Mouse (Mus musculus): Measurements from ENCODE around the gene Rbbp5. TPM values are rescaled to one million over a fixed set of nuclear protein-coding genes. Genes with fewer than 3 reads are reported as not detected.

Rbbp5 gene
- 52.9 and 55.1 TPM in 2 replicates for polyA plus RNA-seq (2015; fragmentation: Nextera tagmentation; extraction: Ambion mirVana)

- under 1% methylated on average over 43 of the region's 43 CpGs for WGBS
- peak within 1 kb of the TSS; percentile 75 for H3K4me3 ChIP-seq (replicated peaks)
- no peaks in the 10 kb centered on the region for H3K36me3 ChIP-seq
- no peaks in the 10 kb centered on the region for H3K27me3 ChIP-seq
- peak; percentile 91 for ATAC-seq
- H3K4me2 ChIP-seq (replicated peaks), result peak within 1 kb of the TSS; percentile 69
- peak within 1 kb of the TSS; percentile 79 for H3K9ac ChIP-seq (replicated peaks)
- peak within 1 kb of the TSS; percentile 54 for H3K27ac ChIP-seq
- H3K9me3 ChIP-seq, result no peaks in the 10 kb centered on the region
- H3K4me1 ChIP-seq (replicated peaks), result peaks cover 34% of the 10 kb centered on the region
Measured at GRCm38 (mm10) chr1:132476928-132477691, at the start of gene Rbbp5. TSS of gene Rbbp5 (plus strand) at chr1:132477365.

DNA sequence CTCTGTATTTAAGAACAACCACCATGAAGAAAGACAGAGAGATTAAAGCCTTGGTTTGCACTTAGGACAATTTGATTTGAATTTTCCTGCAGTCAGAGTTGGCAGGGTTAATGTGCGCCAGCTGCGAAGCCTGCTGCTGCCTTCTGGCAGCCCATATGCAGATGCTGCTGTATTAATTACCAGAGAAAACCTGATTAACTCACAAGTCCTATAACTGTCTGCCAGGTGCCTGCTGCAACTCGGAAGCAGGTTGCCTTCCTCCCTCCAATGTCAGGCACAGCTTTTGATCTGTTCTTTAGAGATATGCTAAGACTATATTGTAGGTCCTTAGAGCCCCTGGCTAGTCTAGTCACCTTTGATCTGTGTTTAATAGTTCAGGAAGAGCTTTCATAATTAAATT lies 46.3 kb upstream of the Rbbp5 start:
- H3K4me3 ChIP-seq (replicated peaks), result no peak overlapping the region
- H3K4me2 ChIP-seq (replicated peaks), result no peak overlapping the region
- ATAC-seq, result 0 out of 2 replicates have a peak, but pooled peaks have one; percentile 50
- H3K36me3 ChIP-seq, result peaks cover 14% of the 10 kb centered on the region
- H3K4me1 ChIP-seq (replicated peaks), result peaks cover 31% of the 10 kb centered on the region
- H3K27ac ChIP-seq, result no peak overlapping the region; the same call in 1 of the 2 replicates
- H3K27me3 ChIP-seq, result no peaks in the 10 kb centered on the region
- WGBS, result 46% methylated on average over 3 of the region's 3 CpGs
- H3K9ac ChIP-seq (replicated peaks), result no peak overlapping the region
- H3K9me3 ChIP-seq, result no peaks in the 10 kb centered on the region

DNA sequence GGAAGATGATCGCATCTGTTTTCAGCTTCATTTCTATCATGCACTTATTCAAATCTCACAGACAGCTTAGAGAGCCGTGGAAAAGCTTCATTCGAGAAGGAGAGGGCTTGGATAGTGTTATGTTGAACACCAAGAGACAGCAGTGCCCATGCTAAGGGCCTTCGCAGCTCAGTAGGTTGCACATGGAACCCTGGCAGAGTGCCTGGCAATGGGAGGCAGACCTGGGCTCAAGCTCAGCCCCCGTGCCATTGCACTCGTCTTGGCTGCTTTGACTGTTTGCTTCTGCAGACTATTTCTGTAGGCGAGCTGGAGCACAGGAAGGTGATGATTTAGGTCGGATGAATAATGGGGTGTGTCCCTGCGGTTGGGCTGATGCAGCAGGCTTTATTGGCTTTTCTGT lies 45.4 kb upstream of the Rbbp5 start:
- ATAC-seq, result no peak
- no peak overlapping the region for H3K9ac ChIP-seq (replicated peaks)
- H3K27ac ChIP-seq, result no peak overlapping the region
- H3K9me3 ChIP-seq, result no peaks in the 10 kb centered on the region
- peaks cover 17% of the 10 kb centered on the region for H3K36me3 ChIP-seq
- no peak overlapping the region for H3K4me3 ChIP-seq (replicated peaks)
- peaks cover 25% of the 10 kb centered on the region for H3K4me1 ChIP-seq (replicated peaks)
- no peaks in the 10 kb centered on the region for H3K27me3 ChIP-seq
- no peak overlapping the region for H3K4me2 ChIP-seq (replicated peaks)
- WGBS, result 82% methylated on average over 9 of the region's 9 CpGs

- WGBS, result 68% methylated on average over 5 of the region's 5 CpGs
- peaks cover 17% of the 10 kb centered on the region for H3K36me3 ChIP-seq
Measured at GRCm38 (mm10) chr1:132433349-132433748, 43.8 kb upstream of the Rbbp5 start.

DNA sequence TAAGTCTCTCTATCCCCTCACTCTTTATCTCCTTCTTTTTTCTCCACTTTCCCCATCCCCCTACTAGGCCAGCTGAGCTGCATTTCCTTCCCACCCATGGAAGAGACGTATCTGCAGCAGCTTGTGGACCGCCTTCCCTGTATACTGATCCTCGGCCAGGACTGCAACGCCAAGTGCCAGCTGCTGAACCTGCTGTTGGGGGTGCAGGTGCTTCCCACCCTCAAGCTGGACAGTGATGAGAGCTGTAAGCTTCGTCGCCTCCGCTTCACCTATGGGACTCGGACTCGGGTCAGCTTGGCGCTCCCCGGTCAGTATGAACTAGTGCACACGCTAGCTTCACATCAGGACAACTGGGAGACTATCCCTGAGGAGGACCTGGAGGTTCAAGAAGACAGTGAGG lies 43.1 kb upstream of the Rbbp5 start:
- no peak for ATAC-seq
- no peak overlapping the region for H3K27ac ChIP-seq
- H3K9me3 ChIP-seq, result no peaks in the 10 kb centered on the region
- H3K36me3 ChIP-seq, result peaks cover 17% of the 10 kb centered on the region
- 93% methylated on average over 12 of the region's 12 CpGs for WGBS
- H3K4me1 ChIP-seq (replicated peaks), result peaks cover 25% of the 10 kb centered on the region
- no peaks in the 10 kb centered on the region for H3K27me3 ChIP-seq
- no peak overlapping the region for H3K4me3 ChIP-seq (replicated peaks)
- H3K9ac ChIP-seq (replicated peaks), result no peak overlapping the region
- no peak overlapping the region for H3K4me2 ChIP-seq (replicated peaks)

More at GRCm38 (mm10) chr1:132433349-132433748, 43.8 kb upstream of the Rbbp5 start:
- no peak overlapping the region for H3K9ac ChIP-seq (replicated peaks)
- H3K4me3 ChIP-seq (replicated peaks), result no peak overlapping the region
- ATAC-seq, result no peak
- peaks cover 25% of the 10 kb centered on the region for H3K4me1 ChIP-seq (replicated peaks)
- H3K27me3 ChIP-seq, result no peaks in the 10 kb centered on the region
- no peak overlapping the region for H3K27ac ChIP-seq
- no peak overlapping the region for H3K4me2 ChIP-seq (replicated peaks)
- no peaks in the 10 kb centered on the region for H3K9me3 ChIP-seq

DNA sequence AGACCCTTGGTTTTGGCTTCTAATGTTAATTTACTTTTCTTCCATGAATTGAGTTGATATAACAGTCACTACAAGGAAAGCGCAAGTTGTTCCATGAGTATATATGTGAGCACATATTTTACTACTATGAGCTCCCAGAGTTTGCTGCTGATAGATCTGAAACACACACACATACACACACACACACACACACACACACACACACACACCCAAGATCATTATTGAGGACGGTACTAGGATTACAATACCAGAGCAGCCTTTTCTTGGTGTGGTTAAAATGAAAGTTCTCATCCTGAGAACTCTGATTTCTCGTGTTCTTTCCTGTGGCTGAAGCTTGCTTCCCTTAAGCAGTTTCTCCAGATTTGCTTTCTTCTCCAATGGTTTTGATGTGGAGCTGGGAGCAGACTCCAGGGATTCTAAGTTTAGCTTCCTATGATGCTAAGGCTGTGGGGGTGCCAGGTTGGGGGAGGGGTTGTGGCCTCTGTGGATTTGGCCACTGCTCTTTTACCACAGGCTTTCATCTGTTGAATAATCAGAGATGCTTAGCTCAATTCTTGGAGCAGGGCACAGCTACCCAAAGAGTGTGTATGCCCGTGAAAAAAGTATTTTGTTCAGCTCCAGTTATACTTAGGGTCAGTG lies 40.7 kb upstream of the Rbbp5 start:
- Histone ChIP-seq H3K9me3 (no peaks in the 10 kb centered on the region), H3K4me3 (replicated peaks) (no peak overlapping the region), H3K27me3 (no peaks in the 10 kb centered on the region), H3K27ac (no peak overlapping the region), H3K4me2 (replicated peaks) (no peak overlapping the region), H3K4me1 (replicated peaks) (peaks cover 12% of the 10 kb centered on the region), H3K9ac (replicated peaks) (no peak overlapping the region), H3K36me3 (peaks cover 35% of the 10 kb centered on the region)
- ATAC-seq, result no peak
- 76% methylated on average over 4 of the region's 4 CpGs for WGBS

DNA sequence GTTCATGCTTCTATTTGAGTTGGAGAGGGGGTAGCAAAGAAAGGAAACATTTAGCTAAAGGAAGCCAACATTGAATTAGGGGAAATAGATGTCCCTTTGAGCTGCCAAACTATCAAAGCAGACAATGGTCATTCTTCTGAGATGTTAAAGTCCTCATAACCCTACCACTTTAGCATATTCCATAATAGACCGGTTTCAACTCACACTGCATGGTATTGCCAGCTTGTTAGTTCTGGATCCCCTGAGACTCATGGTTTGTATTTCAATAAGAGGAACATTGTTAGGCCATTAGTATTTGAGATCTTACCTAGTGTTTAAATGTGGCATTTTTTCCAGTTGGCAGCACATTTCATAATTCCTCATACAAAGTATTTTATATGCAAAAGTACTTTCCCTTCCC lies 40.2 kb upstream of the Rbbp5 start:
- Histone ChIP-seq H3K27me3 (no peaks in the 10 kb centered on the region), H3K9ac (replicated peaks) (no peak overlapping the region), H3K4me3 (replicated peaks) (no peak overlapping the region), H3K36me3 (peaks cover 39% of the 10 kb centered on the region), H3K27ac (no peak overlapping the region), H3K9me3 (no peaks in the 10 kb centered on the region), H3K4me1 (replicated peaks) (peaks cover 7% of the 10 kb centered on the region), H3K4me2 (replicated peaks) (no peak overlapping the region)
- WGBS, result 69% methylated on average over 1 of the region's 1 CpGs
- ATAC-seq, result no peak

DNA sequence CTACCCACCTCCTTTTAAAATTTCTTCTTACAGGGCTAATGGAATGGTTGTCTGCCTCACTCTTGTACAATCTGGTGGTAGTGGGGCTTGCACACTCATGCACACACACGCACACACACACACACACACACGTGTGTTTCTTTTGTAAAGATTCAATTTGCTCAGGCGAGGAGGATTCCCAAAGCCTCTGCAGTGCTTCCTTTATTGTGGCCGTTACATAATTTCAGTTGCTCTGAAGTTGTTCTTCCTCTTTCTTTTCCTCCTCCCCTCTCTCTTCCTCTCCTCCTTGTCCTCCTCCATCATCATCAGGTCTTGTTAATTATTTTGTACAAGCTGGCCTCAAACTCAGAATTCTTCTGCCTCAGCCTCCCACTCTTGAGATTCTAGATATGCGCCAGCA lies 39.8 kb upstream of the Rbbp5 start:
- H3K27ac ChIP-seq, result no peak overlapping the region
- no peak overlapping the region for H3K9ac ChIP-seq (replicated peaks)
- peaks cover 43% of the 10 kb centered on the region for H3K36me3 ChIP-seq
- H3K9me3 ChIP-seq, result no peaks in the 10 kb centered on the region
- H3K4me3 ChIP-seq (replicated peaks), result no peak overlapping the region
- H3K27me3 ChIP-seq, result no peaks in the 10 kb centered on the region
- no peak for ATAC-seq
- peaks cover 6% of the 10 kb centered on the region; the same call in 1 of the 2 replicates for H3K4me1 ChIP-seq (replicated peaks)
- no peak overlapping the region for H3K4me2 ChIP-seq (replicated peaks)
- 88% methylated on average over 5 of the region's 5 CpGs for WGBS

DNA sequence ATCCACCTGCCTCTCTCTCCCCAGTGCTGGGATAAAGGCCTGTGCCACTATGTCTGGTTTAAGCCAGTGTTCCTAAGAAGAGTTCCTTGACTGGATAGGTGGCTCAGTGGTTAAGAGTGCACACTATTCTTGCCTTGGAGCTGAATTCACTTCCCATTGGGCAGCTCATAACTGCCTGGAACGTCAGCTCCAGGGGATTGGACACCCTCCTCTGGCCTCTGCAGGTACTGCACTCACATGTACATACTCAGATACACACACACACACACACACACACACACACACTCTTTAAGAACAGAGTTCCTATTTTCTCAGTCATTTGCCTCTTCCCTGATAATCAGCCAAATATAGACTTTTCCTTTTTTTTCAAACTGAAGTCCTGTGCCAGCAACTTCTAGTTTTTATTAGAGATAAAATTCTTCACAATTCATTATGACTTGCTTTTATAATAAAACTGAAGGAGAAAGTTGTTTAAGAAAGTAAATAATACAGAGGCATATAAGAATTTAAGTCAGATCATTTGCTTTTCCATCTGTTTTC lies 36.2 kb upstream of the Rbbp5 start:
- Histone ChIP-seq H3K27me3 (no peaks in the 10 kb centered on the region), H3K27ac (no peak overlapping the region), H3K4me1 (replicated peaks) (no peaks in the 10 kb centered on the region), H3K36me3 (peaks cover 34% of the 10 kb centered on the region), H3K9ac (replicated peaks) (no peak overlapping the region), H3K4me3 (replicated peaks) (no peak overlapping the region), H3K9me3 (no peaks in the 10 kb centered on the region), H3K4me2 (replicated peaks) (no peak overlapping the region)
- ATAC-seq, result no peak
- WGBS, result 78% methylated on average over 1 of the region's 1 CpGs

- Histone ChIP-seq H3K9me3 (no peaks in the 10 kb centered on the region), H3K27me3 (no peaks in the 10 kb centered on the region), H3K4me3 (replicated peaks) (no peak overlapping the region), H3K27ac (no peak overlapping the region), H3K9ac (replicated peaks) (no peak overlapping the region), H3K4me1 (replicated peaks) (no peaks in the 10 kb centered on the region), H3K4me2 (replicated peaks) (no peak overlapping the region), H3K36me3 (peaks cover 50% of the 10 kb centered on the region)
- no peak for ATAC-seq
- WGBS, result 92% methylated on average over 7 of the region's 7 CpGs
Measured at GRCm38 (mm10) chr1:132449742-132450141, 27.4 kb upstream of the Rbbp5 start.

DNA sequence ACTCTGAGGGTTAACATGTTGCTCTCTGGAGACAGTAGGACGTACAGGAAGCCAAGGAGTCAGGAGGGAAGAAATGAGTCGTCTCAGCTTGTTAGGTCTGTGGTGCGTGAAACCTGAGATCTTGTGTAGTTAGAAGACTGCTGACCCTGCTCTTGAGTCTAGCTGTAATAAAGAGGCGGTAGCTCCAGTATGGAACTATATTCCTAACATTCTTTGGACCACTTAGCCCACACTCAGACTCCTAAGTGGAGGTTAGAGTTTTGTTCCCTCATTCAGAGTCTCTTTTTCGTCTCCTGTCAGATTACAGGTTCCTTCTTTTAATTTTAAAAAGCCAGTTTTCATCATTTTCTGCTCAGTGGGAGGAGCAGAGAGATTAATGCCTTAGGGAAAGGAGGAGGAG lies 12.5 kb upstream of the Rbbp5 start:
- H3K9me3 ChIP-seq, result no peaks in the 10 kb centered on the region
- no peak overlapping the region for H3K9ac ChIP-seq (replicated peaks)
- 92% methylated on average over 5 of the region's 5 CpGs for WGBS
- H3K4me2 ChIP-seq (replicated peaks), result no peak overlapping the region
- H3K4me1 ChIP-seq (replicated peaks), result no peaks in the 10 kb centered on the region
- no peak for ATAC-seq
- H3K4me3 ChIP-seq (replicated peaks), result no peak overlapping the region
- peaks cover 50% of the 10 kb centered on the region for H3K36me3 ChIP-seq
- no peaks in the 10 kb centered on the region for H3K27me3 ChIP-seq
- H3K27ac ChIP-seq, result no peak overlapping the region

- Histone ChIP-seq H3K9me3 (no peaks in the 10 kb centered on the region), H3K4me3 (replicated peaks) (no peak overlapping the region)
- no peak for ATAC-seq
Measured at GRCm38 (mm10) chr1:132468926-132469325, 8.2 kb upstream of the Rbbp5 start.

More at GRCm38 (mm10) chr1:132468926-132469325, 8.2 kb upstream of the Rbbp5 start:
- Histone ChIP-seq H3K4me1 (replicated peaks) (no peaks in the 10 kb centered on the region), H3K27ac (no peak overlapping the region), H3K27me3 (no peaks in the 10 kb centered on the region), H3K9ac (replicated peaks) (no peak overlapping the region), H3K4me2 (replicated peaks) (no peak overlapping the region), H3K36me3 (peaks cover 23% of the 10 kb centered on the region)

Data from midbrain, embryonic 13.5 days (tissue).